Mouse (Mus musculus) heart, embryonic 16.5 days (tissue): ENCODE measurements around the gene Tmbim4. TPM values are rescaled to one million over a fixed set of nuclear protein-coding genes. Genes with fewer than 3 reads are reported as not detected.

ENCODE experiments used
- ATAC-seq: fragments of 200-750 bp; cut with Nextera tagmentation; replicated peaks from 2 replicates; pipeline ENCODE4 v1.8.0; 2017; ENCODE audit warnings: moderate number of reproducible peaks; ENCODE audit not compliant: insufficient read depth, low FRiP score; ENCODE audit errors: extremely low read depth
- H3K27ac ChIP-seq: fragments of 300-500 bp; sonication (generic); 2 replicates; pipeline ENCODE4 v1.5.1; 2014; ENCODE audit warnings: mild to moderate bottlenecking, low read length, control low read depth, moderate library complexity
- H3K27me3 ChIP-seq: fragments of 300-500 bp; sonication (generic); 2 replicates; pipeline ENCODE4 v1.6.1; 2014; ENCODE audit warnings: low read length, mixed read lengths; ENCODE audit not compliant: control insufficient read depth, insufficient read depth
- H3K36me3 ChIP-seq: fragments of 300-500 bp; sonication (generic); 2 replicates; pipeline ENCODE4 v1.6.1; 2014; ENCODE audit not compliant: control insufficient read depth, insufficient read depth
- H3K4me1 ChIP-seq: fragments of 300-500 bp; sonication (generic); 2 replicates; pipeline ENCODE4 v1.6.1; 2014; ENCODE audit warnings: low read length, mixed read lengths; ENCODE audit not compliant: control insufficient read depth, insufficient read depth
- H3K4me2 ChIP-seq: fragments of 300-500 bp; sonication (generic); 2 replicates; pipeline ENCODE4 v1.6.1; 2014; ENCODE audit warnings: low read depth, mild to moderate bottlenecking, control low read depth, low read length
- H3K4me3 ChIP-seq: fragments of 300-500 bp; sonication (generic); 2 replicates; pipeline ENCODE4 v1.5.1; 2014; ENCODE audit warnings: mild to moderate bottlenecking, control low read depth, low read length
- H3K9ac ChIP-seq: fragments of 300-500 bp; sonication (generic); 2 replicates; pipeline ENCODE4 v1.6.1; 2014; ENCODE audit warnings: low read length, control low read depth
- H3K9me3 ChIP-seq: fragments of 300-500 bp; sonication (generic); replicated peaks from 2 replicates; pipeline ENCODE4 v1.6.1; 2016; ENCODE audit warnings: low read length; ENCODE audit not compliant: control insufficient read depth
- WGBS: fragments of 180-500 bp; shearing (Covaris S2); extraction: QIAGEN DNeasy Blood & Tissue Kit; methylation state at CpG from one replicate; pipeline ENCODE4 v1.1.7; 2014; 5-methylcytosine and 5-hydroxymethylcytosine counted together
- polyA plus RNA-seq: library from polyadenylated mRNA; unstranded; fragments of >200 nt; fragmentation: Nextera tagmentation; extraction: Ambion mirVana; gene quantifications from 2 replicates; pipeline ENCODE4 v1.2.1, GENCODE M21; 2015

Gene Tmbim4
- polyA plus RNA-seq, result 119 and 120 TPM in 2 replicates

DNA sequence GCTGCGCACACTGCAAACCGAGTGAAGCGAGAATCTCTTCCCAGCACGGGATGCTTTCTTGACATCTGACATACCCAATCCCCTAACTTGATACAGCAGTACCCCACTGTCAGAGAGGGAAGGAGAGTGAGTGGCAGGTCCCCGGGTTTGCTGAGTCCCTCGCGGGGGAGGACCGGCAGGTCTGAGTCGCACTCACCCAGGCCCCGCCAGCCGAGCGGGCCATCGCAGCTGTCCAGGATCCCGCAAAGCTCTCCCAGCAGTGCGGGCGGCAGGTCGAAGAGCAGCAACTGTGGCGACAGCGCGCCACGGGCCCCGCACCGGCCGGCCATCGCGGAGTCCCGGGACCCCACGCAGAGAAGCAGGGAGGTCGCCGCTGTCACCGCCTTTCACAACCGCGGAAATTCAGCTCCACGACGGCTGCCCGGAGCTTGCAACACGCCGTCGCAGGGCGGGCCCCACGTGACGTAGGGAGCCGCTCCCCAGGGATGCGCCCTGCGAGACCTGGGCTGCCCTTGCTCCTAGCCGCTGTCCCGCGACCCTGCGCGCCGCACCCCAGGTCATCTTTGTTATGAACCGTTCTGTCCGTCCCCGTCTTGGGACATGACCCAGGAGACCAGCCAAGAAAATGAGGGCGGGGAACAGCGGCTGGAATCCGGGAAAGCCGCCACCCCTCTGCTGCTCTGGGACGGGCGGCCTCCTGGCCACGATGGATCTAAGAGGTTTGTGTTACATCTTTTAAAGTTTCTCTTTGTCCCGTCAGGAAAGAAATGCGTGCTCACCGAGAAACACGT, at the start of gene Tmbim4:
Gene Tmbim4 (plus strand): TSS at position 460 of the 791 bp plus-strand sequence.
- peak within 1 kb of the TSS; percentile 96 for H3K4me2 ChIP-seq
- H3K27ac ChIP-seq, result no peak within 1 kb of the TSS

DNA sequence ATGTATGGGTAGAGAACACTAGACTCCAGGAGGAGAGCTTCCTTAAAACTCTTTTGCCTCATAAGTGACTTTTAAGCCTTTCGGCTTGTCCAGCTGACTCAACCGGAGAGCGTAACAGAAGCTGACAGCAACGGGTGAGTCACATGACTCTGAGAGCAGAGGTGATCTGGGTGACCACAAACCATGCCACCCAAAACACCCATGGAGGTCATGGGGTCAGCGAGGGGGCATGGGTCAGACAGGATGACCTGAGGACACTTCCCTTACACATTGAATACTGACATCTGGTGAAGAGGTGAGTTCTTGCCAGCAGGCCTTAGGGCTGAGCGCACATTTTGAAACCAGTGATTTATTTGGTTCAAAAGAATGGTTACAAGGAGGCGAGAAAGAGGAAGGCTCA, 49.7 kb upstream of the Tmbim4 start:
- no peak for ATAC-seq
- Histone ChIP-seq H3K4me1 (no peaks in the 10 kb centered on the region), H3K9me3 (no peaks in the 10 kb centered on the region), H3K9ac (no peak overlapping the region), H3K27me3 (no peaks in the 10 kb centered on the region), H3K4me2 (no peak overlapping the region), H3K36me3 (no peaks in the 10 kb centered on the region), H3K27ac (no peak overlapping the region), H3K4me3 (no peak overlapping the region)
- WGBS, result 85% methylated on average over 7 of the region's 7 CpGs

More for the DNA sequence above, at the start of gene Tmbim4:
- Histone ChIP-seq H3K27me3 (no peaks in the 10 kb centered on the region; the same call in 1 of the 2 replicates), H3K36me3 (no peaks in the 10 kb centered on the region), H3K9me3 (no peaks in the 10 kb centered on the region), H3K4me1 (no peaks in the 10 kb centered on the region; the same call in 1 of the 2 replicates), H3K4me3 (peak within 1 kb of the TSS; percentile 70), H3K9ac (peak within 1 kb of the TSS; percentile 67)
- ATAC-seq, result peak; percentile 76
- under 1% methylated on average over 65 of the region's 65 CpGs for WGBS

DNA sequence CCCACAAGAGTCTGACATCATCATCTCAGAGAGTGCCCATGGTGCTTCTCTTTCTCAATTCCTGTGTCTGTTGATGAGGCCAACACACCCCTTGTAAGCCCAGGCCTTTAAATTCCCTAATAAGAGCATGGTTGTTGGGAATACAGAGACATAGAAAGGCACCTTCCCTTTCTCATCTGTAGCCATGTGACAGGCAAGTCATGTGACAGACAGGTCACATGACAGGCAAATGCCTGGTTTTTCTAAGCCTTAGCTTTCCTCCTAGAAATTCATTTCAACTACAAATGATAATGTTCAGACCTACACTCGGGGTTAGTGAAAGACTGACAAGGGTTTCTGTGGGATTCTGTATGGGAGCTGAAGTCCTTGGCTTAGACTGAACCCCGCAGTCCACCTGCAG, 47.5 kb upstream of the Tmbim4 start:
- H3K9ac ChIP-seq, result no peak overlapping the region
- H3K4me3 ChIP-seq, result no peak overlapping the region
- 89% methylated on average over 2 of the region's 2 CpGs for WGBS
- no peak overlapping the region for H3K4me2 ChIP-seq
- no peak for ATAC-seq
- H3K9me3 ChIP-seq, result no peaks in the 10 kb centered on the region
- no peak overlapping the region for H3K27ac ChIP-seq
- H3K36me3 ChIP-seq, result no peaks in the 10 kb centered on the region
- H3K4me1 ChIP-seq, result no peaks in the 10 kb centered on the region
- H3K27me3 ChIP-seq, result no peaks in the 10 kb centered on the region

GRCm38 (mm10) chr10:120160533-120160932, 40.9 kb upstream of the Tmbim4 start:
- H3K27me3 ChIP-seq, result no peaks in the 10 kb centered on the region
- H3K4me3 ChIP-seq, result no peak overlapping the region
- no peak for ATAC-seq
- H3K9ac ChIP-seq, result no peak overlapping the region
- H3K9me3 ChIP-seq, result no peaks in the 10 kb centered on the region
- H3K36me3 ChIP-seq, result no peaks in the 10 kb centered on the region
- no peaks in the 10 kb centered on the region for H3K4me1 ChIP-seq
- no peak overlapping the region for H3K27ac ChIP-seq
- H3K4me2 ChIP-seq, result no peak overlapping the region
- 84% methylated on average over 9 of the region's 9 CpGs for WGBS

GRCm38 (mm10) chr10:120162840-120163239, 38.5 kb upstream of the Tmbim4 start:
- H3K9me3 ChIP-seq, result no peaks in the 10 kb centered on the region
- no peak overlapping the region for H3K4me3 ChIP-seq
- no peaks in the 10 kb centered on the region for H3K27me3 ChIP-seq
- H3K4me1 ChIP-seq, result no peaks in the 10 kb centered on the region
- H3K9ac ChIP-seq, result no peak overlapping the region
- no peak for ATAC-seq
- H3K4me2 ChIP-seq, result no peak overlapping the region
- H3K27ac ChIP-seq, result no peak overlapping the region
- 79% methylated on average over 10 of the region's 10 CpGs for WGBS
- no peaks in the 10 kb centered on the region for H3K36me3 ChIP-seq

DNA sequence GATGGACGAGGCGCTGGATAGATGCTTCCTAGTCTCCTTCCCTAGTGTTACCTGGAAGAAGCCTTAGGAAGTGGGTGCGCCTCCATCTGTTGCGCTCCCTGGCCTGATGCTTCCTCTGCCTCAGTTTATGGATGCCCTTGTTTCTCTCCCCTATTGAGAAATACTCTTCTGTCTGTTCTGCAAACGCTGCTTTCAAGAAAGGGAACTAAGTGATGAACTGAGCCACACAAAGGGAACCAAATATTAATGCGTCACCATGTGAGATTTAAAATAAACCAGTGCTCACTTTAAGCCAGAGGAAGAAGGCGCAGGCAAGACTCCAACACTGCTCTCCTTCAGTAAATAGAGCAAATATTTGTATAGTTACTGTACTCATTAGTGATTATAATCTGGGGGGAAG, 37.9 kb upstream of the Tmbim4 start:
- Histone ChIP-seq H3K4me2 (no peak overlapping the region), H3K36me3 (no peaks in the 10 kb centered on the region), H3K9me3 (no peaks in the 10 kb centered on the region), H3K4me1 (no peaks in the 10 kb centered on the region), H3K27me3 (no peaks in the 10 kb centered on the region), H3K9ac (no peak overlapping the region), H3K27ac (no peak overlapping the region), H3K4me3 (no peak overlapping the region)
- no peak for ATAC-seq
- WGBS, result 85% methylated on average over 7 of the region's 7 CpGs

DNA sequence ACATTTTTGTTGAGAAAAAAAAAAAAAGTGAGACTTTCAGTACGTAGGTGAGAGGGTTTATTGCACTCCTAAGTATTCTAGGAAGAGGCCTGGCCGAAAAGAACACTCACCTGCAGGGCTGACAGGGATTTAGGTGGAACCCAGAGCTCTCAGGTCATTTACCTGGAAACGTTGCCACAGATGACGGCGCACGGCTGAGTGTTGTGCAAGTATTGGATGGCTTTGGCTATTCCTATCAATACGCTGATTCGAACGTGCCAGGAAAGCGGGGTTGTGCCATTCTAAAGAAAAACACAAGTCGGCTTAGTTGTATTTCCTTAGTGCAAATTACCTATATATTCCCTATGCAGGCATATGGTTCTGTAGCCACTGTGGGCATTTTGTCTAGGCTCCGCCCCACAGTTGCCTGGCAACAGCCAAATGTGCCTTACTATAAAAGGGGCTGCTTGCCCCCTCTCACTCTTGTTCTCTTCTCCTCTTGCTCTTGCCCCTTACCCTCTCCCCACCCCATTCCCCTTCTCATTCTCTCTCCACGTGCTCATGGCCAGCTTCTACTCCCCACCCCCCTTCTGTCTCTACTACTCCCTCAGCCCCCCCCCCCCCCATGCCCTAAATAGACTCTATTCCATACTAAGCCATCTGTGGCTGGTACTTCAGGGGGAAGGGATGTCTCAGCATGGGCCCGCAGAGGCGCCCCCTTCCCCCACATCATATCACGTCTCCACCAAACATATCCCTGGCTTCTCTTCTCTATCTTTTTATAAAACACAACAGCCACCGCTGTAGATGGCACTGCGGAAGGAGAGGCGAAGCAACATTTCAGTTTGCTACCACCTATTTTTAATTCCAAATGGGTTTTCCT, 36.2 kb upstream of the Tmbim4 start:
- Histone ChIP-seq H3K4me3 (no peak overlapping the region), H3K27ac (no peak overlapping the region), H3K27me3 (no peaks in the 10 kb centered on the region), H3K36me3 (no peaks in the 10 kb centered on the region), H3K4me2 (no peak overlapping the region), H3K9me3 (no peaks in the 10 kb centered on the region), H3K9ac (no peak overlapping the region), H3K4me1 (no peaks in the 10 kb centered on the region)
- WGBS, result 81% methylated on average over 19 of the region's 19 CpGs
- ATAC-seq, result no peak

DNA sequence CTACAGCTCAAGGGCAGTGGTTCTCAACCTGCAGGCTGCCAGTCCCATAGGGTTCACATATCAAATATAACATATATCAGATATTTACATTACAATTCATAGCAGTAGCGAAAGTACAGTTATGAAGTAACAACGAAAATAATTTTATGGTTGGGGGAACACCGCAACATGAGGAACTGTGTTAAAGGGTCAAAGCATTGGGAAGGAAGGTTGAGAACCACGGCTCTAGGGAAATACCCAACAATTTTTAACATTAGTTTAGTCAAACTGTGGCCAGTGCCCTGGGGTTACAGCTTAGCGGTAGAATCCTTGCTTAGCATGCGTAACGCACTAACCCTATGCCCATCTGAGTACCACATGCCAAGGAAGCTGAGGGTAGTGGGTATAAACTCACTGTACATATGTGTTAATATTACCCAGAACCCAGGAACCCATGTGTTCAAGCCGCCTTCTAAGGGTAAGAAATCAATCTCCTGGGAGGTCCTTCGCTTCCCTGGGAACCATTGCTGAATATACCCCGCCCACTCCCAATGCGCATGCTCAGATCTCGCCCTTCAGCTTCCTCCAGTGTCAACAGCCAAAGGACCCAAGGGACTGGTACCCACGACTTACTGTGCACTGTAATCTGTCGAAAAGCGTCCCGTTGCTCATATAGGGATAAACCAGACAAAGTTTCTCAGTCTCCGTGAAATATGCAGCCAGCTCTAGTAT, 35.4 kb upstream of the Tmbim4 start:
- H3K27ac ChIP-seq, result no peak overlapping the region
- H3K4me2 ChIP-seq, result no peak overlapping the region
- WGBS, result 83% methylated on average over 17 of the region's 17 CpGs
- no peaks in the 10 kb centered on the region for H3K4me1 ChIP-seq
- H3K36me3 ChIP-seq, result no peaks in the 10 kb centered on the region
- no peaks in the 10 kb centered on the region for H3K9me3 ChIP-seq
- no peak overlapping the region for H3K4me3 ChIP-seq
- H3K27me3 ChIP-seq, result no peaks in the 10 kb centered on the region
- ATAC-seq, result no peak
- H3K9ac ChIP-seq, result no peak overlapping the region
